Mouse (Mus musculus): ENCODE data around the gene Pla2g4e. TPM values are rescaled to one million over a fixed set of nuclear protein-coding genes. Genes with fewer than 3 reads are reported as not detected.

Gene Pla2g4e
- polyA plus RNA-seq, 1 experiment from 2014 or later = 0.49 TPM

DNA sequence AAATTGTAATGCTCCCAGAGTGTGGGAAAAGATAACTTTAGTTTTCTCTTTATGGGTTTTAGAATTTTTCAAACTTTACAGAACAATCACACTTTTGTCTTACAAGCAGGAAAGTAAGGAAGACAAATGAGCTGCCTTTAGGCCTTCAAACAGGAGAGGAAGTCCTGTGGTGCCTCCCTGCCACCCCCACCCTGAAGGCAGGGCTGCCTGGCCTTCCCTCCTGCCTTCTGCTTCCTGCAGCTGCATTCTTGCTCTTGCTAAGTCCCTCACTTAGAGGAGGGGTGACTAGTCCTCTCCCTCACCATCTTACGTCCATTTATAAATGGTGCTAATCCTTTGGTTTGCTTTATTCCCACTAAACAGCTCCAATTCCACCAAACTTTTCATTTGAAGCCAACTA is 86.3 kb downstream of the Pla2g4e start:
- 44% methylated on average over 1 of the region's 1 CpGs for WGBS (ENCODE audit: insufficient replicate concordance)
- no peak for ATAC-seq (replicated peaks; ENCODE audit: insufficient number of reproducible peaks, low FRiP score, low TSS enrichment)
- Histone ChIP-seq H3K36me3 (ENCODE audit: control insufficient read depth, insufficient read depth, low read length) (no peaks in the 10 kb centered on the region), H3K9me3 (replicated peaks; ENCODE audit: control insufficient read depth, low read length) (no peaks in the 10 kb centered on the region), H3K4me2 (no peak overlapping the region), H3K4me1 (ENCODE audit: control insufficient read depth, insufficient read depth, low read length) (no peaks in the 10 kb centered on the region), H3K27ac (ENCODE audit: low read depth, low read length) (no peak overlapping the region), H3K27me3 (ENCODE audit: control insufficient read depth, insufficient read depth, low read length) (no peaks in the 10 kb centered on the region), H3K9ac (ENCODE audit: low read depth, low read length) (no peak overlapping the region), H3K4me3 (ENCODE audit: low read depth, low read length) (no peak overlapping the region)

- Histone ChIP-seq H3K4me2 (no peak overlapping the region), H3K27ac (ENCODE audit: low read depth, low read length) (no peak overlapping the region), H3K4me1 (ENCODE audit: control insufficient read depth, insufficient read depth, low read length) (peaks cover 4% of the 10 kb centered on the region; the same call in 1 of the 2 replicates), H3K4me3 (ENCODE audit: low read depth, low read length) (no peak overlapping the region), H3K36me3 (ENCODE audit: control insufficient read depth, insufficient read depth, low read length) (no peaks in the 10 kb centered on the region), H3K27me3 (ENCODE audit: control insufficient read depth, insufficient read depth, low read length) (no peaks in the 10 kb centered on the region), H3K9me3 (replicated peaks; ENCODE audit: control insufficient read depth, low read length) (no peaks in the 10 kb centered on the region), H3K9ac (ENCODE audit: low read depth, low read length) (no peak overlapping the region)
- ATAC-seq (replicated peaks; ENCODE audit: insufficient number of reproducible peaks, low FRiP score, low TSS enrichment) = no peak
- WGBS (ENCODE audit: insufficient replicate concordance) = 50% methylated on average over 5 of the region's 5 CpGs
These were observed 87.1 kb downstream of the Pla2g4e start for GRCm38 (mm10) chr2:120158016-120158415.

- Histone ChIP-seq H3K27me3 (ENCODE audit: control insufficient read depth, insufficient read depth, low read length) (no peaks in the 10 kb centered on the region), H3K4me2 (no peak overlapping the region), H3K27ac (ENCODE audit: low read depth, low read length) (no peak overlapping the region), H3K4me3 (ENCODE audit: low read depth, low read length) (no peak overlapping the region), H3K4me1 (ENCODE audit: control insufficient read depth, insufficient read depth, low read length) (peaks cover 7% of the 10 kb centered on the region; the same call in 1 of the 2 replicates), H3K36me3 (ENCODE audit: control insufficient read depth, insufficient read depth, low read length) (no peaks in the 10 kb centered on the region), H3K9ac (ENCODE audit: low read depth, low read length) (no peak overlapping the region), H3K9me3 (replicated peaks; ENCODE audit: control insufficient read depth, low read length) (no peaks in the 10 kb centered on the region)
- ATAC-seq (replicated peaks; ENCODE audit: insufficient number of reproducible peaks, low FRiP score, low TSS enrichment) = no peak
- WGBS (ENCODE audit: insufficient replicate concordance) = 69% methylated on average over 2 of the region's 2 CpGs
These were observed 87.5 kb downstream of the Pla2g4e start for GRCm38 (mm10) chr2:120157606-120158005.

DNA sequence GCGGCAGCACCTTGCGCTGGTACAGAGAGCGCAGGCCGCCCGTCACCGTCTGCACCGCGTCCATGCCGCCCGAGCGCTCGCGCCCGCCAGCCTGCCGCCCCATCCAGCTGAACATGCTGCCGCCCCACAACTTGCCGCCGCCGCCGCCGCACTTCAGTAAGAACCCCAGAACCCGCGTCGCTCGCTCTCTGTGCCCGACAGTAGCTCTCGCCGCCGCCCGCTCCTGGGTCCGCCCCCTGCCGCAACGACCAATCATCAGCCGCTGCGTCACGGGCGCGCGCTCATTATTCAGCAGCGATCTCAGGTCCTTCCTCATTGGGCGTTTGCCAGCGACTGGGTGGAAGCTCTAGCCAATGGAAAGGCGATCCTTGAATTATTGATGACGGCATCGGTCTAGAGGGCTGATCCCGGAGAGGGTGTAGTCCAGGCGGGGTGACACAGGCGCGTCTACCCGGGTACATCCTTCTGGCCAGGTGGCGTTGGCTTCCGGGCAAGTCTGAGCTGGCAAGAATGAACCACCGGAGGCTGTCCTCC is 90.7 kb downstream of the Pla2g4e start, which contains the start of gene Ehd4:
Gene Ehd4 (minus strand): TSS at position 246 of the 534 bp plus-strand sequence.
- Histone ChIP-seq H3K9me3 (replicated peaks; ENCODE audit: control insufficient read depth, low read length) (no peaks in the 10 kb centered on the region), H3K9ac (ENCODE audit: low read depth, low read length) (peak within 1 kb of the TSS; percentile 93), H3K4me3 (ENCODE audit: low read depth, low read length) (peak within 1 kb of the TSS; percentile 82), H3K27me3 (ENCODE audit: control insufficient read depth, insufficient read depth, low read length) (no peaks in the 10 kb centered on the region), H3K4me1 (ENCODE audit: control insufficient read depth, insufficient read depth, low read length) (peaks cover 7% of the 10 kb centered on the region; the same call in 1 of the 2 replicates), H3K27ac (ENCODE audit: low read depth, low read length) (peak within 1 kb of the TSS; percentile 76), H3K4me2 (peak within 1 kb of the TSS; percentile 89), H3K36me3 (ENCODE audit: control insufficient read depth, insufficient read depth, low read length) (no peaks in the 10 kb centered on the region)
- peak; percentile 99 for ATAC-seq (replicated peaks; ENCODE audit: insufficient number of reproducible peaks, low FRiP score, low TSS enrichment)
- under 1% methylated on average over 53 of the region's 53 CpGs for WGBS (ENCODE audit: insufficient replicate concordance)

- Histone ChIP-seq H3K27ac (ENCODE audit: low read depth, low read length) (peak overlapping the region; percentile 76), H3K9me3 (replicated peaks; ENCODE audit: control insufficient read depth, low read length) (no peaks in the 10 kb centered on the region), H3K4me2 (peak overlapping the region; percentile 89), H3K4me1 (ENCODE audit: control insufficient read depth, insufficient read depth, low read length) (peaks cover 7% of the 10 kb centered on the region; the same call in 1 of the 2 replicates), H3K27me3 (ENCODE audit: control insufficient read depth, insufficient read depth, low read length) (no peaks in the 10 kb centered on the region), H3K36me3 (ENCODE audit: control insufficient read depth, insufficient read depth, low read length) (no peaks in the 10 kb centered on the region), H3K4me3 (ENCODE audit: low read depth, low read length) (peak overlapping the region; percentile 82), H3K9ac (ENCODE audit: low read depth, low read length) (peak overlapping the region; percentile 93)
- ATAC-seq (replicated peaks; ENCODE audit: insufficient number of reproducible peaks, low FRiP score, low TSS enrichment) = peak; percentile 12; the same call in 1 of the 2 replicates
- WGBS (ENCODE audit: insufficient replicate concordance) = 2% methylated on average over 38 of the region's 38 CpGs
These were observed 91.4 kb downstream of the Pla2g4e start for GRCm38 (mm10) chr2:120153586-120154360.

DNA sequence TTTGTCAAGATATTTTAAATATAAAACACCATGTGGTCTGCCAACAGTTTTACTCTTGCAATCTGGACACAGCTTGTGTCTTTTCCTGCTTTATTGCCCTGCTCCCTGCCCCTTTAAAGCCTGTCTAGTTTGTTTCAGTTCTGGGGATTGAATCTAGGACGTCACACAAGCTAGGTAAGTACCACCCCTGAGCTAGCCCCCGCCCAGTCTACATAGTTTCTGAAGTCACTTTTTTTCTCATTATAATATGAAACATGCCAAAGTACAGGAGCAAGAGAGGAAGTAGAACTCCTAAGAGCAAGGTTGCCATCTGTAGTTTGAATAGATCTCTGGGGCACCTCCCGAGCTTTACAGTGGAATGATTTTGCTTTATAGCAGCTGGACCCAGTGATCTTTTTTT is 94.6 kb downstream of the Pla2g4e start:
- H3K4me1 ChIP-seq (ENCODE audit: control insufficient read depth, insufficient read depth, low read length) = peaks cover 30% of the 10 kb centered on the region
- H3K36me3 ChIP-seq (ENCODE audit: control insufficient read depth, insufficient read depth, low read length) = no peaks in the 10 kb centered on the region
- no peak overlapping the region for H3K4me3 ChIP-seq (ENCODE audit: low read depth, low read length)
- no peak for ATAC-seq (replicated peaks; ENCODE audit: insufficient number of reproducible peaks, low FRiP score, low TSS enrichment)
- H3K27me3 ChIP-seq (ENCODE audit: control insufficient read depth, insufficient read depth, low read length) = no peaks in the 10 kb centered on the region
- no peak overlapping the region for H3K27ac ChIP-seq (ENCODE audit: low read depth, low read length)
- no peaks in the 10 kb centered on the region for H3K9me3 ChIP-seq (replicated peaks; ENCODE audit: control insufficient read depth, low read length)
- WGBS (ENCODE audit: insufficient replicate concordance) = 77% methylated on average over 3 of the region's 3 CpGs
- no peak overlapping the region for H3K9ac ChIP-seq (ENCODE audit: low read depth, low read length)
- H3K4me2 ChIP-seq = no peak overlapping the region

GRCm38 (mm10) chr2:120149634-120150033 is 95.5 kb downstream of the Pla2g4e start:
- Histone ChIP-seq H3K9ac (ENCODE audit: low read depth, low read length) (no peak overlapping the region), H3K27ac (ENCODE audit: low read depth, low read length) (no peak overlapping the region)

DNA sequence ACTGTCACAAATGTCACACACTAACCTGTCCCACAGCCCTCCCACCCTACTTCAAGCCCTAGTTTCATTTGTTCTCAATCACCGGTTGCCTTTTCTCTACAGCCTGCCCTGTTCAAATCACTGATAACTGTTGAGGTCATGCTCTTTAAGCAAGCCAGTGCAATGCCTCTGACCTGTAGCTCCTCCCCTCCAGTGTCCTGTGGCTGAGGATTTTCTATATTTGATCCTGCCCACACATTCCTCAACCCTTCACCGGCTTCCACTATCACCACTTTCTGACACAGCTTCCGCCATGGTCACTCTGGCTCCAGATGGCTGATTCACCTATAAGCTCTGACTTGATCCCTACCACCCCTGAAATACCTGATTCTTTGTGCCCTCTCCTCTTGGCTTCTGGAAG is 97.1 kb downstream of the Pla2g4e start:
- Histone ChIP-seq H3K4me3 (ENCODE audit: low read depth, low read length) (no peak overlapping the region), H3K4me1 (ENCODE audit: control insufficient read depth, insufficient read depth, low read length) (peaks cover 28% of the 10 kb centered on the region), H3K27ac (ENCODE audit: low read depth, low read length) (peak overlapping the region; percentile 76), H3K4me2 (peak overlapping the region; percentile 33; the same call in 1 of the 2 replicates), H3K36me3 (ENCODE audit: control insufficient read depth, insufficient read depth, low read length) (no peaks in the 10 kb centered on the region), H3K9me3 (replicated peaks; ENCODE audit: control insufficient read depth, low read length) (no peaks in the 10 kb centered on the region), H3K27me3 (ENCODE audit: control insufficient read depth, insufficient read depth, low read length) (no peaks in the 10 kb centered on the region), H3K9ac (ENCODE audit: low read depth, low read length) (no peak overlapping the region)
- 9% methylated on average over 3 of the region's 3 CpGs for WGBS (ENCODE audit: insufficient replicate concordance)
- ATAC-seq (replicated peaks; ENCODE audit: insufficient number of reproducible peaks, low FRiP score, low TSS enrichment) = peak; percentile 65; the same call in 1 of the 2 replicates

More at GRCm38 (mm10) chr2:120149634-120150033, 95.5 kb downstream of the Pla2g4e start:
- H3K36me3 ChIP-seq (ENCODE audit: control insufficient read depth, insufficient read depth, low read length) = no peaks in the 10 kb centered on the region
- 80% methylated on average over 7 of the region's 7 CpGs for WGBS (ENCODE audit: insufficient replicate concordance)
- no peak overlapping the region for H3K4me3 ChIP-seq (ENCODE audit: low read depth, low read length)
- no peaks in the 10 kb centered on the region for H3K27me3 ChIP-seq (ENCODE audit: control insufficient read depth, insufficient read depth, low read length)
- no peak overlapping the region for H3K4me2 ChIP-seq
- no peak for ATAC-seq (replicated peaks; ENCODE audit: insufficient number of reproducible peaks, low FRiP score, low TSS enrichment)
- peaks cover 32% of the 10 kb centered on the region for H3K4me1 ChIP-seq (ENCODE audit: control insufficient read depth, insufficient read depth, low read length)
- no peaks in the 10 kb centered on the region for H3K9me3 ChIP-seq (replicated peaks; ENCODE audit: control insufficient read depth, low read length)

Data from heart, embryonic 11.5 days (tissue).